8 mouse cellular contexts compared by ENCODE assay signal in the genomic region with DNA sequence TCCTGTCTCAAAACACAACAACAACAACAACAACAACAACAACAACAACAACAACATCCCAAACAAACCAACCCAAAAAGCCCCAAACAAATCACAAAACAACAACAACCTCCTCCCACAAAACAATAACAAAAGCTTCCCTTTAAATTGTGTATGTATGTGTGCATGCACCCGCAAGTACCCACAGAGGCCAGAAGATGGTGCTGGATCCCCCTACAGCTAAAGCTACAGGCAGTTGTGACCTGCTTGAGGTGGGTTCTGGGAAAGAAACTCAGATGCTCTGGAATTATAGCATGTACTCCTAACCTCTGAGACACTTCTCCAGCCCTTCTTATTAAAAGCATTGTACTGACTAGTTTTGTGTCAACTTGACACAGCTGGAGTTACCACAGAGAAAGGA. TPM values are rescaled to one million over a fixed set of nuclear protein-coding genes. Genes with fewer than 3 reads are reported as not detected.
DNase-seq lines count a peak whose midpoint lies in the region; ATAC-seq and TF ChIP-seq lines count a peak whose summit lies in the region.

No protein-coding gene starts in this region.

- DNase-seq in kidney, postnatal 0 days (ENCODE audit: low spot score), result peak; percentile 59
- DNase-seq in G1E (ENCODE audit: low spot score), result no peak
- peak; percentile 64 for DNase-seq in embryo, embryonic 11 days
- DNase-seq in frontal cortex, postnatal 14 days (ENCODE audit: low spot score in 2 of 2), result no peak
- DNase-seq in gastrocnemius, postnatal 25 days, result no peak
- DNase-seq in forebrain, embryonic 10.5 days (ENCODE audit: extremely low spot score, low spot score), result no peak

- WGBS in kidney, postnatal 0 days, result 72% methylated on average over 1 of the region's 1 CpGs
- WGBS in kidney, embryonic 15.5 days, result 72% methylated on average over 1 of the region's 1 CpGs
- WGBS in forebrain, embryonic 10.5 days, result 68% methylated on average over 1 of the region's 1 CpGs

- no peaks in the 10 kb centered on the region for H3K9me3 ChIP-seq in kidney, postnatal 0 days (replicated peaks; ENCODE audit: low read length)
- no peaks in the 10 kb centered on the region for H3K9me3 ChIP-seq in kidney, embryonic 15.5 days (replicated peaks)
- peaks cover 4% of the 10 kb centered on the region; the same call in 1 of the 2 replicates for H3K9me3 ChIP-seq in G1E (replicated peaks)
- peaks cover 4% of the 10 kb centered on the region; the same call in 1 of the 2 replicates for H3K9me3 ChIP-seq in forebrain, embryonic 10.5 days

- H3K36me3 ChIP-seq in kidney, postnatal 0 days (ENCODE audit: insufficient read depth, low read length), result no peaks in the 10 kb centered on the region
- H3K36me3 ChIP-seq in kidney, embryonic 15.5 days, result no peaks in the 10 kb centered on the region
- no peaks in the 10 kb centered on the region for H3K36me3 ChIP-seq in G1E (replicated peaks)
- no peaks in the 10 kb centered on the region for H3K36me3 ChIP-seq in forebrain, embryonic 10.5 days (replicated peaks)

- no peak overlapping the region for H3K4me3 ChIP-seq in kidney, postnatal 0 days (replicated peaks; ENCODE audit: low read depth, low read length)
- H3K4me3 ChIP-seq in kidney, embryonic 15.5 days (replicated peaks), result no peak overlapping the region
- no peak overlapping the region for H3K4me3 ChIP-seq in G1E (ENCODE audit: low read depth, low read length)
- no peak overlapping the region for H3K4me3 ChIP-seq in forebrain, embryonic 10.5 days

- no peaks in the 10 kb centered on the region for H3K4me1 ChIP-seq in kidney, postnatal 0 days (replicated peaks; ENCODE audit: insufficient read depth, low read length)
- H3K4me1 ChIP-seq in kidney, embryonic 15.5 days, result no peaks in the 10 kb centered on the region
- H3K4me1 ChIP-seq in G1E (ENCODE audit: insufficient read depth, low read depth, low read length), result peaks cover 15% of the 10 kb centered on the region
- H3K4me1 ChIP-seq in forebrain, embryonic 10.5 days, result peaks cover 4% of the 10 kb centered on the region; the same call in 1 of the 2 replicates

- ATAC-seq in kidney, postnatal 0 days (replicated peaks; ENCODE audit: low FRiP score, low read depth), result no peak
- no peak for ATAC-seq in kidney, embryonic 15.5 days (replicated peaks; ENCODE audit: low FRiP score)
- no peak for ATAC-seq in G1E (ENCODE audit: extremely low read depth, insufficient number of reproducible peaks, low FRiP score, poor library complexity, severe bottlenecking)
- ATAC-seq in megakaryocyte, adult 5-6 weeks (ENCODE audit: poor library complexity, severe bottlenecking), result peak; percentile 68

- no peaks in the 10 kb centered on the region for H3K27me3 ChIP-seq in kidney, postnatal 0 days (ENCODE audit: insufficient read depth, low read length)
- no peaks in the 10 kb centered on the region for H3K27me3 ChIP-seq in kidney, embryonic 15.5 days
- peaks cover 10% of the 10 kb centered on the region for H3K27me3 ChIP-seq in G1E (ENCODE audit: insufficient read depth, low read length)
- no peaks in the 10 kb centered on the region for H3K27me3 ChIP-seq in forebrain, embryonic 10.5 days (ENCODE audit: poor library complexity, severe bottlenecking)

- no peak overlapping the region for H3K27ac ChIP-seq in kidney, postnatal 0 days
- no peak overlapping the region for H3K27ac ChIP-seq in kidney, embryonic 15.5 days
- no peak overlapping the region for H3K27ac ChIP-seq in forebrain, embryonic 10.5 days

- H3K9ac ChIP-seq in kidney, postnatal 0 days (ENCODE audit: low read depth, low read length), result no peak overlapping the region
- no peak overlapping the region for H3K9ac ChIP-seq in kidney, embryonic 15.5 days

- H3K4me2 ChIP-seq in kidney, postnatal 0 days (ENCODE audit: low read length), result no peak overlapping the region
- no peak overlapping the region for H3K4me2 ChIP-seq in kidney, embryonic 15.5 days

- peak; percentile 78 for TF ChIP-seq CTCF in kidney, postnatal 0 days (IDR thresholded peaks at IDR 0.05; ENCODE audit: low read depth)
- TF ChIP-seq CTCF in G1E (IDR thresholded peaks at IDR 0.05; ENCODE audit: low read depth, low read length), result peak; percentile 12; the same call in 1 of the 2 replicates

RNA-seq across cellular contexts. Expression of gene Vps45, which starts 22.7 kb away (rescaled TPM):
- polyA plus RNA-seq in kidney, postnatal 0 days (2015; fragmentation: Nextera tagmentation; extraction: Ambion mirVana), result 38.1 and 41.9 TPM in 2 replicates
- polyA plus RNA-seq in kidney, embryonic 15.5 days (2015; fragmentation: Nextera tagmentation; extraction: Ambion mirVana), result 39.0 and 39.1 TPM in 2 replicates
- total RNA-seq in G1E (2014; fragmentation: Nextera tagmentation) (19.8 and 28.7 TPM in 2 replicates), G1E (2017) (16.1 and 21.4 TPM in 2 replicates)
- polyA plus RNA-seq in G1E (2012), result 6.1 and 6.7 TPM in 2 replicates
- total RNA-seq in megakaryocyte, adult 5-6 weeks (2015), result 23.8 and 31.2 TPM in 2 replicates
- total RNA-seq in megakaryocyte, adult 5-6 weeks (2017), result 9.5 and 11.6 TPM in 2 replicates
- 10 to 100 TPM; 17.0 to 22.2 TPM for total RNA-seq in gastrocnemius, postnatal 25 days (2021)
- polyA plus RNA-seq in forebrain, embryonic 10.5 days (2016; fragmentation: Nextera tagmentation; extraction: Ambion mirVana), result 24.1 and 28.0 TPM in 2 replicates

RNA-seq across cellular contexts. Expression of gene Otud7b, which starts 23.3 kb away (rescaled TPM):
- polyA plus RNA-seq in kidney, postnatal 0 days (2015; fragmentation: Nextera tagmentation; extraction: Ambion mirVana), result 20.7 and 21.8 TPM in 2 replicates
- 21.0 and 22.0 TPM in 2 replicates for polyA plus RNA-seq in kidney, embryonic 15.5 days (2015; fragmentation: Nextera tagmentation; extraction: Ambion mirVana)
- total RNA-seq in G1E (2014; fragmentation: Nextera tagmentation) (10.1 and 17.4 TPM in 2 replicates), G1E (2017) (21.7 and 22.1 TPM in 2 replicates)
- polyA plus RNA-seq in G1E (2012), result 11.3 and 11.8 TPM in 2 replicates
- 1.2 and 1.3 TPM in 2 replicates for total RNA-seq in megakaryocyte, adult 5-6 weeks (2015)
- 3.1 and 4.8 TPM in 2 replicates for total RNA-seq in megakaryocyte, adult 5-6 weeks (2017)
- 10 to 100 TPM; 52.5 to 54.4 TPM for total RNA-seq in gastrocnemius, postnatal 25 days (2021)
- 14.1 and 20.8 TPM in 2 replicates for polyA plus RNA-seq in forebrain, embryonic 10.5 days (2016; fragmentation: Nextera tagmentation; extraction: Ambion mirVana)

Comparison
In these comparisons a context has a peak if more than half of its experiments do, and no peak if none do; other contexts are left out.
1. DNase-seq: peak in kidney, postnatal 0 days (single experiment) and embryo, embryonic 11 days (single experiment); none in G1E (single experiment), frontal cortex, postnatal 14 days (0 of 2), gastrocnemius, postnatal 25 days (single experiment) and forebrain, embryonic 10.5 days (single experiment).